Mouse (Mus musculus) stomach, embryonic 15.5 days (tissue): ENCODE data around the gene Ntrk2. TPM values are rescaled to one million over a fixed set of nuclear protein-coding genes. Genes with fewer than 3 reads are reported as not detected.

Source experiments
- ATAC-seq: fragments of 200-750 bp; cut with Nextera tagmentation; 2 replicates; pipeline ENCODE4 v1.8.0; 2017; ENCODE audit warnings: low read depth, moderate number of reproducible peaks, moderate TSS enrichment; ENCODE audit not compliant: insufficient read depth, low FRiP score
- H3K27ac ChIP-seq: fragments of 300-500 bp; sonication (generic); 2 replicates; pipeline ENCODE4 v1.5.1; 2015; ENCODE audit warnings: mild to moderate bottlenecking, inconsistent platforms
- H3K27me3 ChIP-seq: fragments of 300-500 bp; sonication (generic); replicated peaks from 2 replicates; pipeline ENCODE4 v1.6.1; 2015; ENCODE audit warnings: inconsistent platforms
- H3K36me3 ChIP-seq: fragments of 300-500 bp; sonication (generic); 2 replicates; pipeline ENCODE4 v1.6.1; 2015; ENCODE audit warnings: inconsistent platforms
- H3K4me1 ChIP-seq: fragments of 300-500 bp; sonication (generic); 2 replicates; pipeline ENCODE4 v1.6.1; 2015; ENCODE audit warnings: inconsistent platforms
- H3K4me2 ChIP-seq: fragments of 300-500 bp; sonication (generic); 2 replicates; pipeline ENCODE4 v1.6.1; 2015; ENCODE audit warnings: mild to moderate bottlenecking, inconsistent platforms
- H3K4me3 ChIP-seq: fragments of 300-500 bp; sonication (generic); replicated peaks from 2 replicates; pipeline ENCODE4 v1.5.1; 2015; ENCODE audit warnings: inconsistent platforms
- H3K9ac ChIP-seq: fragments of 300-500 bp; sonication (generic); 2 replicates; pipeline ENCODE4 v1.6.1; 2015; ENCODE audit warnings: inconsistent platforms
- H3K9me3 ChIP-seq: fragments of 300-500 bp; sonication (generic); 2 replicates; pipeline ENCODE4 v1.6.1; 2016; ENCODE audit warnings: inconsistent platforms
- WGBS: fragments of 180-500 bp; shearing (Covaris S2); methylation state at CpG from one replicate; pipeline ENCODE4 v1.1.7; 2015; 5-methylcytosine and 5-hydroxymethylcytosine counted together
- polyA plus RNA-seq: library from polyadenylated mRNA; unstranded; fragments of >200 nt; fragmentation: Nextera tagmentation; extraction: Ambion mirVana; gene quantifications from 2 replicates; pipeline ENCODE4 v1.2.1, GENCODE M21; 2015

Ntrk2 gene
- 10.9 and 13.7 TPM in 2 replicates for polyA plus RNA-seq

DNA sequence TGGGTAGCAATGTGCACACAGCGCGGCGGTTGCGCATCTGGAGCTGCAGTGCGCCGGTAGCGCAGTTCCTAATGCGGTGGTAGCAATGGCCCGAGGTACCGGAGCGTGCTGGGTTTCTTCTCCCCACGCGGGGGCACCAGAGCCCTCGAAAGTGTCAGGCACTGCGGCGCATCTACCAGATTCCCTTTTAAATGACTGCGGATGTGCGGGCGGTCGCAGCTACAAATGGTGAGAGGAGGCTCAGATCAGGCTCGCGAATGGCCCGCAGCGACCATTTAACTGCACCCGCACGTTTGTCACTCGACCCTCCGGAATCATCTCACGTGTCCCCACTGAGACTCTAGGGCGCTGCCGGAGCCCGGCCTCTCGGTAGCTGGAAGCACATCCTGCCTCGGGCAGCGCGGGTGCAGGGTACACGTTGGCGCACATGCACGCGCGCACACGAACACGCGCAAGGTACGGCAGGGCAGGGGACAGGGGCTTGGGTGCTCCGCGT, at the start of gene Ntrk2:
Gene Ntrk2 (plus strand): TSS at position 173 of the 496 bp plus-strand sequence.
- H3K9ac ChIP-seq = no peak within 1 kb of the TSS
- H3K36me3 ChIP-seq = no peaks in the 10 kb centered on the region
- H3K4me1 ChIP-seq = peaks cover 15% of the 10 kb centered on the region
- under 1% methylated on average over 47 of the region's 47 CpGs for WGBS
- peak within 1 kb of the TSS; percentile 49 for H3K4me3 ChIP-seq
- peaks cover 48% of the 10 kb centered on the region for H3K27me3 ChIP-seq
- H3K9me3 ChIP-seq = no peaks in the 10 kb centered on the region
- ATAC-seq = peak; percentile 71
- peak within 1 kb of the TSS; percentile 80 for H3K4me2 ChIP-seq
- no peak within 1 kb of the TSS for H3K27ac ChIP-seq

DNA sequence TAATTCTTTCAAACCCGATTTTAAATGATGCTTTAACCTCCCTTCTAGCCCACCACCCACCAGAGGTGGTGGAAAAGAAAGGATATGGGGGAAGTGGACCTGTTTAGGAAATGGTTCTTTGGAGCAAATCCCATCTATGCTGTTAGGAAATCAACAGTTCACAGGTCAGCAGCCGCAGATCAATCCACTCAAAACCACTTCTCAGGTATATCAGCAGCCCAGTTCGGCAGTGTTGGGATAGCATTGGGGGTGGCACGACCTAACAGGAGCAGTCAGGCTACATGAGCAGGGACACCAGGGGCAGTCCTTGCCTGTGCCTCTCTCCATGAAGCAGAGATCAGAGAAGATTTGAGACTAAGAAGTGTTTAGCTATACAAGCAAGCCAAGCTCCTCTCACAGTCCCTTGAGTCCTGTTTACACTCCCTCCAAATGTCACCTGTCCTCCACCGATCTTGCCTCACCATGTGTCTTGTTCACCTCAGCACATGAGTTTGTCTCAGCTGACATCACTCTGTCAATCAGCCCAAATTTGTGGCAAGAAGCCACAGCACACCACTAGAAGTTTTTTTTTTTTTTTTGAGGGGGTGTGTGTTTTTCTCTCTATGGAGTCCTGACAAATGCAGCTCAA, 45.3 kb upstream of the Ntrk2 start:
- 72% methylated on average over 5 of the region's 5 CpGs for WGBS
- Histone ChIP-seq H3K4me1 (no peaks in the 10 kb centered on the region), H3K27ac (no peak overlapping the region), H3K9me3 (no peaks in the 10 kb centered on the region), H3K9ac (no peak overlapping the region), H3K4me2 (no peak overlapping the region), H3K4me3 (no peak overlapping the region), H3K36me3 (no peaks in the 10 kb centered on the region), H3K27me3 (no peaks in the 10 kb centered on the region)
- no peak for ATAC-seq

DNA sequence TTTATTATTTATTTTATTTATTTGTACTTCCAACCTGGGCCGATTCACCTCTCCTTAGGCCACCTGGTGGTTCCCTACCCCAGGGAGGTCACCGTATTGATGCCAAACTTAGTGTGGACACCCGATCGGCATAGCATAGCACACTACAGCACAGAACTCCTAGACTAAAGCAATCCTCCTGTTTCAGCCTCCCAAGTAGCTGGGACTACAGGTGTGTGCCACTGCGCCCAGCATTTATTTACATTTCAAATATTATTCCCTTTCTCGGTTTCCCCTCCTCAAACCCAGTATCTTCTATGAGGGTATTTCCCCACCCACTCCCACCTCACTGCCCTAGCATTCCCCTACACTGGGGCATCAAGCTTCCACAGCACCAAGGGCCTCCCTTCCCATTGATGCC, 38.1 kb upstream of the Ntrk2 start:
- H3K9ac ChIP-seq = no peak overlapping the region
- 94% methylated on average over 6 of the region's 6 CpGs for WGBS
- no peaks in the 10 kb centered on the region for H3K4me1 ChIP-seq
- no peaks in the 10 kb centered on the region for H3K36me3 ChIP-seq
- H3K4me2 ChIP-seq = no peak overlapping the region
- no peaks in the 10 kb centered on the region for H3K27me3 ChIP-seq
- H3K4me3 ChIP-seq = no peak overlapping the region
- no peak for ATAC-seq
- H3K27ac ChIP-seq = no peak overlapping the region
- no peaks in the 10 kb centered on the region for H3K9me3 ChIP-seq

DNA sequence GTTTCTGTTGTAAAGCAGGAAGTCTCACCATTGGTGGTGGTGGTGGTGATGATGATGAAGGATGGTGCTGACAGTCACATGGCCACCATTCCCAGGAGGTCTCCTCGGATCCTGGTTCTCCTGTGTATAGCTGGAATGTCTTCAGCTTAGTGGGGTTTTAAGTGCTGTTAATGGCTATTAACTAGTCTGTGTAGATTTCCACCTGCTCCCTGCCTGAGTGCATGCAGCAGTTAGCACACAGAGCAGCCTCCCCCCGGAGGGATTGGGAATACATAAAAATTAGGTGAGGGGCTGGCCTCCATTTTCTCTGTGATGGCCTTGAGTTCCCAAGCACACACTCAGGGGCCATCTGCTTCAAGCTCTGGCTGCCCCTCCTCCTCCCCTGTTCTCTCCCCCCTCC, 36.9 kb upstream of the Ntrk2 start:
- Histone ChIP-seq H3K9me3 (no peaks in the 10 kb centered on the region), H3K9ac (no peak overlapping the region), H3K27me3 (no peaks in the 10 kb centered on the region), H3K4me2 (no peak overlapping the region), H3K27ac (no peak overlapping the region), H3K4me1 (no peaks in the 10 kb centered on the region), H3K4me3 (no peak overlapping the region), H3K36me3 (no peaks in the 10 kb centered on the region)
- WGBS = 59% methylated on average over 2 of the region's 2 CpGs
- ATAC-seq = no peak

DNA sequence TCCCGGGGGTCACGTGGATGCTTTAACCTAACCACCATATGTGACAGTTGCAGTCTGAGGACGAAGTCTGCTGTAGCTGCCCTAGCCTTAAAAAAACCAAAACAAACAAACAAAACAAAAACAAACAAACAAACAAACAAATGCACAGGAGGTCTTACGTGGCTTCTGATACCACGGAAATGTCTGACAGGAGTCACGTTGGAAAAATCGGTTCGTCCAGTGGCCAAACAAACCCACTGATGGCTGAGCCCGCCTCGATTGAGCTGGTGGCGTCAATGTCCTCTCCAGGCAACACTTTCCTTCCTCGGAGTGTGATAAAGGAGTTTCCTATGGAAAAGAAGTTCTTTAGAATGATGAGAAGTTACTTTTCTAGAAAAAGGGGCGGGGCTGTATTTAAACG, 27.1 kb upstream of the Ntrk2 start:
- no peaks in the 10 kb centered on the region for H3K36me3 ChIP-seq
- H3K4me1 ChIP-seq = no peaks in the 10 kb centered on the region
- no peaks in the 10 kb centered on the region for H3K27me3 ChIP-seq
- H3K27ac ChIP-seq = no peak overlapping the region
- H3K9me3 ChIP-seq = no peaks in the 10 kb centered on the region
- no peak overlapping the region for H3K9ac ChIP-seq
- WGBS = 91% methylated on average over 14 of the region's 14 CpGs
- no peak for ATAC-seq
- no peak overlapping the region for H3K4me2 ChIP-seq
- H3K4me3 ChIP-seq = no peak overlapping the region

DNA sequence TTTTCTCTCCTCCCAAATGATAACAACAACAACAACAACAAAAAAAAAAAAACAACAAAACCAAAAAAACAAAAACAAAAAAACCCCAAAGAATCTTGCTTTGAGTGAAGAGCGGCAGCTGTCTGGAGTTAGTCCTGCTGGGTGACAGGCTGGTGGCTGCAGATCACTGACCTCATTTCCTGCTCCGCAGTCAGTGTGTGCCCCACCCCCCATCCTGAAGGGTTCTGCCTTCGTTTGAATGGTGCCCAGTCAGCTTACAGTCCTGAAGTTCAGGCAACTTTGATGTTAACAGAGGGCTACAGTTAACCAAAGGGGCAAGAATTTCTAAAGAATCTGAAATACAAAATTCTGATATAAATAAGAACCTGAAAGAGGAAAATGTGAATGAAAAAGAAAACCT, 19.9 kb upstream of the Ntrk2 start:
- H3K27ac ChIP-seq = no peak overlapping the region
- 20% methylated on average over 3 of the region's 3 CpGs for WGBS
- no peak for ATAC-seq
- H3K36me3 ChIP-seq = no peaks in the 10 kb centered on the region
- H3K27me3 ChIP-seq = no peaks in the 10 kb centered on the region
- H3K9me3 ChIP-seq = no peaks in the 10 kb centered on the region
- H3K4me2 ChIP-seq = no peak overlapping the region
- no peak overlapping the region for H3K4me3 ChIP-seq
- no peak overlapping the region for H3K9ac ChIP-seq
- no peaks in the 10 kb centered on the region for H3K4me1 ChIP-seq

DNA sequence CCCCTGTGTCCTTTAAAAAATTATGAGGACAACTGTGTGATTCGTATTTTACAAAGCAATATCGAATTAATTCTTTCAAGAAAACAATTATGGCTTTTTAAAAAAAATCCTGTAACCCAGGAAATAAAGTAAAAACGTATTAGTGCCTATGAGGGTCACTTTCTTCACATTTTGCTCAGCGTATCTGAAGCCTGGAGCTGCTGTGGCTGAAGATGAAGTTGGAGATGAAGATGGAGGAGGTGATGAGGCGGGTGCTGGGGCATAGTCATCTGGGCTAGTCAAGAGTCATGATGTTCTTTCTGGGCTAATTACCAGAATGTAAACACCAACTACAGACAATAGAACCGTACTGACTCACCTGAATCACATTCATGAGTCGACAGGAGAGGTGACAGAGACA, 15.6 kb upstream of the Ntrk2 start:
- Histone ChIP-seq H3K4me3 (no peak overlapping the region), H3K9ac (no peak overlapping the region), H3K4me2 (no peak overlapping the region), H3K27me3 (no peaks in the 10 kb centered on the region), H3K4me1 (no peaks in the 10 kb centered on the region), H3K9me3 (no peaks in the 10 kb centered on the region), H3K36me3 (no peaks in the 10 kb centered on the region), H3K27ac (no peak overlapping the region)
- WGBS = 77% methylated on average over 7 of the region's 7 CpGs
- no peak for ATAC-seq

DNA sequence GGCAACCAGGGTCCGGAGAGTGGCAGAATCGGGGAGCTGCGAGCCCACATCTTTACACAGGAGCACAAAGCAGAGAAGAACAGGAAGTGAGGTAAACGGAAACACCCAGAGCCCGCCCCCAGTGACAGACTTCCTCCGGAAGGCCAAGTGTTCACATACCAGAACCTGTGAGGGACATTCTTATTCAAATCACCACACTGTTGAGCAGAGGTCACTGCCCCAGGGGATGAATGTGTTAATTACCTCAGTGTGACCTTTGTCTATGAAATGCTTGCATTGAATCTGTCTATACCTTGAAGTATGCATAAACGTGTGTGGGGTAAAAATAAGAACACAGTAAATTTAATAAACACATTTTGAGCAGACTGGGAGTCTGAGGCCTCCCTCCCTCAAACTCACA, 9.0 kb upstream of the Ntrk2 start:
- 87% methylated on average over 7 of the region's 7 CpGs for WGBS
- Histone ChIP-seq H3K4me1 (no peaks in the 10 kb centered on the region), H3K27me3 (no peaks in the 10 kb centered on the region), H3K9me3 (no peaks in the 10 kb centered on the region), H3K36me3 (no peaks in the 10 kb centered on the region), H3K27ac (no peak overlapping the region), H3K4me3 (no peak overlapping the region), H3K4me2 (no peak overlapping the region), H3K9ac (no peak overlapping the region)
- ATAC-seq = no peak

DNA sequence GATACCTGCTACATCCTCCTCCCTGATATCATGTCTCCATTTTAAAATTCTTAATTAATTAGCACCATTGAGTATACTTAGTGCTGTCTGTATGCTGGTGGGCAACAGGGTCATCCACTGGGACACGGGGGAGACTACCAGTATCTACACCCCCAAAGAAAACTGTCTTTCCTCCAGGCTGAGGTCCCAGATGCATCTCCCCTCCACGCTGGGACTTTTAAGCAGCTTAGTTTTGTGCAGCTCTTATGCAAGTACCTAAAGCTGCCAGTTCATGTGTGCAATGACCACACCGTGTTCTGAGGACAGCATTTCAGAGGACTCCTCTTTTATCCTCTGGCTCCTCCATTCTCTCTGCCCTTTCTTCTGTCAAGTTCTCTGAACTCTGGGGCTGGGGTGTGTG, 5.1 kb upstream of the Ntrk2 start:
- no peak overlapping the region for H3K9ac ChIP-seq
- H3K27ac ChIP-seq = no peak overlapping the region
- no peak overlapping the region for H3K4me3 ChIP-seq
- H3K36me3 ChIP-seq = no peaks in the 10 kb centered on the region
- no peak overlapping the region for H3K4me2 ChIP-seq
- 61% methylated on average over 3 of the region's 3 CpGs for WGBS
- no peaks in the 10 kb centered on the region for H3K4me1 ChIP-seq
- ATAC-seq = no peak
- H3K27me3 ChIP-seq = peaks cover 12% of the 10 kb centered on the region
- H3K9me3 ChIP-seq = no peaks in the 10 kb centered on the region

DNA sequence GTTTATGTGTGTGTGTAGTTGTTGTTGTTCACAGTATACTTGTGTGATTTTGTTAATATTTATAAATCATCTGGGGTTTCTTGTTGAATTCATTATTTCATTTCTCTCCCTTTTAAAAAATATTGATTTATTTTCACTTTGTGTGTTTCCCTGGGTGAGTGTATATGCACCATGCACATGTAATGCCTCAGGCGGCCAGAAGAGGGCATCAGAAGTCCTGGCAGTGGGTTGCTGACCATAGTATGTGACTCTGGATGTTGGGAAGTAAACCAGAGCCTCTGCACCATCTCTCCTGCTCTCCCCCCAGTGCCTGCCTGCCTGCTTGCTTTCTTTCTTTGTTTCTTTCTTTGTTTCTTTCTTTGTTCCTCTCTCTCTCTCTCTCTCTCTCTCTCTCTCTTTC, 2.5 kb upstream of the Ntrk2 start:
- Histone ChIP-seq H3K4me3 (no peak overlapping the region), H3K9me3 (no peaks in the 10 kb centered on the region), H3K4me2 (no peak overlapping the region), H3K36me3 (no peaks in the 10 kb centered on the region), H3K27ac (no peak overlapping the region), H3K27me3 (peaks cover 36% of the 10 kb centered on the region), H3K9ac (no peak overlapping the region), H3K4me1 (peaks cover 15% of the 10 kb centered on the region)
- no peak for ATAC-seq
- WGBS = 14% methylated on average over 1 of the region's 1 CpGs

DNA sequence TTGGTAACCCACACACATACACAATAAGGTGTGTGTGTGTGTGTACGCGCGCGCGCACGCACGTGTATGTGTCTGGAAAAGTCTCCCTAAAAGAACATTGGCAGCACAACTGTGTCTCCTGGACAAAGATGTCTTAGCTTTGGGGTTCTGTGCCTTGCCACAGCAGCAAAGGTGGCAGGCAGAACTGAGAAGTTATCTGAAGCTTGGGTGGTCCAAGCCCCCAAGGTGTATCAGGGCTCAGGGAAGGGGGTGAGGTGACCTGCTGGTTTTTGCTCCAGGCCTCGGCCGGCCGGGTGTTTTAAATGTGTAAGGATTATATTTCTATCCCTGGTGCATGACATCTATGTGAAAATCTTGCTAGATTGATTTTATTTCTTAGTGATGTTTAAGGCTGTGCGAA, 536 bp upstream of the Ntrk2 start:
- peaks cover 48% of the 10 kb centered on the region for H3K27me3 ChIP-seq
- no peak overlapping the region for H3K4me3 ChIP-seq
- no peak overlapping the region for H3K4me2 ChIP-seq
- no peak overlapping the region for H3K9ac ChIP-seq
- H3K36me3 ChIP-seq = no peaks in the 10 kb centered on the region
- WGBS = 78% methylated on average over 11 of the region's 11 CpGs
- H3K4me1 ChIP-seq = peaks cover 15% of the 10 kb centered on the region
- ATAC-seq = no peak
- H3K27ac ChIP-seq = no peak overlapping the region
- H3K9me3 ChIP-seq = no peaks in the 10 kb centered on the region

DNA sequence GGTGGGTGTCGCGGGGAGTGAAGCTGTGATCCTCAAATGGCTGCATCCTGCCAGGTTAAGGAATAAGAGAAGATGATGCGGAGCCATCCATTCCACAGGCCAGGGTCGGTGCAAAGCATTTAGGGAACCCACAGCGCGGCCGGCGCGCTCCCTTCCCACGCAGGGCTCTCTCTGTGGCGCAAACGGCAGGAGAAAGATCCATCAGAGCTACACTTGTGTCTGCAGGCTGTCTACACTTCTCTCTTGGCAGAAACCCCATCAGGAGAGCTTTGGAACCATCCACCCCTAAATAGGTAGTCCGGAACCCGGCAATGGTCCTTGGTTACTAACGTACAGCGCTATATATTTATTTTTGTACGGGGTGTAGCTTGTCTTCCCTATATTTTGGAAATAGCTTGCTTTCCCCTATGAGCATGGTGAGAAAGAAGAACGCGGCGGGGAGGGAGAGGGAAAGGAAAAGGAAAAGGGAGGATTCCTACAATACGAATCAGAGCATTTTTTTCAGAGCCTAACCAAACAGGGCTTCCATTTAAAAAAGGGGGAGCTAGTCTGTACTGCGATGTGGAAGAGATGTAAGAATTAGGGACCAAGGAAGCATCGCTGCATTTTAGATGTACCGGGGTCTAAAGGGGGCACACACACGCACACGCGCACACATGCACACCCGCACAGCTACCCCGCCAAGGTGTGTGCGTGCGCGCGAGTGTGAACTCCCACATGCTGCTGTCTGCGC, 693 bp downstream of the Ntrk2 start:
- H3K9me3 ChIP-seq = no peaks in the 10 kb centered on the region
- no peak overlapping the region for H3K27ac ChIP-seq
- H3K27me3 ChIP-seq = peaks cover 48% of the 10 kb centered on the region
- H3K4me2 ChIP-seq = peak overlapping the region; percentile 80
- peak overlapping the region; percentile 49 for H3K4me3 ChIP-seq
- H3K36me3 ChIP-seq = no peaks in the 10 kb centered on the region
- peaks cover 15% of the 10 kb centered on the region for H3K4me1 ChIP-seq
- no peak; the same call in 1 of the 2 replicates for ATAC-seq
- WGBS = under 1% methylated on average over 34 of the region's 34 CpGs
- H3K9ac ChIP-seq = no peak overlapping the region
